Comparison of ENCODE assay signal across 9 mouse cellular contexts in genomic region chr4:94979500-94979915, GRCm38 (mm10). TPM values are rescaled to one million over a fixed set of nuclear protein-coding genes. Genes with fewer than 3 reads are reported as not detected.
A peak's percentile ranks its signal among the peaks of the same experiment; 100 is the strongest.
DNase-seq lines count a peak whose midpoint lies in the region; ATAC-seq and TF ChIP-seq lines count a peak whose summit lies in the region.
"Had no signal": no experiment of that assay in that cellular context is flagged by ENCODE, and none has a peak within 500 bp of the region (broad histone marks: within the 10 kb centered on the region; RNA-seq: fewer than 3 reads in every experiment).

No protein-coding gene starts in this region.

- peak overlapping the region; percentile 94 for H3K27ac ChIP-seq in forebrain, embryonic 10.5 days
- H3K27ac ChIP-seq in limb, embryonic 14.5 days (replicated peaks; ENCODE audit: low read depth, low read length): no peak overlapping the region
- peak overlapping the region; percentile 93 for H3K27ac ChIP-seq in stomach, postnatal 0 days (replicated peaks)

- 55% methylated on average over 4 of the region's 4 CpGs for WGBS in forebrain, embryonic 10.5 days
- 46% methylated on average over 4 of the region's 4 CpGs for WGBS in limb, embryonic 14.5 days
- WGBS in stomach, postnatal 0 days: 34% methylated on average over 4 of the region's 4 CpGs

- peaks cover 19% of the 10 kb centered on the region for H3K4me1 ChIP-seq in forebrain, embryonic 10.5 days
- peaks cover 12% of the 10 kb centered on the region for H3K4me1 ChIP-seq in limb, embryonic 14.5 days (ENCODE audit: control insufficient read depth, insufficient read depth, low read length)
- H3K4me1 ChIP-seq in stomach, postnatal 0 days (replicated peaks; ENCODE audit: control insufficient read depth, insufficient read depth): no peaks in the 10 kb centered on the region

- peaks cover 38% of the 10 kb centered on the region for H3K79me2 ChIP-seq in C2C12 (ENCODE audit: control insufficient read depth, insufficient read depth)

- no peak for TF ChIP-seq EP300 in stomach, postnatal 0 days (optimal IDR thresholded peaks at IDR 0.05)

- TF ChIP-seq CTCF in C2C12 (IDR thresholded peaks at IDR 0.05; ENCODE audit: control insufficient read depth, insufficient read depth, insufficient read length): no peak
- TF ChIP-seq CTCF in stomach, postnatal 0 days (IDR thresholded peaks at IDR 0.05; ENCODE audit: low read depth): no peak

- peaks cover 30% of the 10 kb centered on the region for H3K79me3 ChIP-seq in C2C12 (ENCODE audit: low read depth)

- peak overlapping the region; percentile 75 for H3K4me3 ChIP-seq in C2C12 (ENCODE audit: insufficient read depth, poor library complexity, severe bottlenecking)
- H3K4me3 ChIP-seq in forebrain, embryonic 10.5 days: peak overlapping the region; percentile 91
- peak overlapping the region; percentile 91 for H3K4me3 ChIP-seq in limb, embryonic 14.5 days (replicated peaks; ENCODE audit: low read length)
- H3K4me3 ChIP-seq in stomach, postnatal 0 days (ENCODE audit: low read depth, low read length): peak overlapping the region; percentile 96

- H3K9me3 ChIP-seq in forebrain, embryonic 10.5 days: no peaks in the 10 kb centered on the region
- H3K9me3 ChIP-seq in limb, embryonic 14.5 days (ENCODE audit: control insufficient read depth, low read length): no peaks in the 10 kb centered on the region
- H3K9me3 ChIP-seq in stomach, postnatal 0 days (ENCODE audit: control insufficient read depth, low read length): no peaks in the 10 kb centered on the region

- H3K9ac ChIP-seq in limb, embryonic 14.5 days (ENCODE audit: low read depth, low read length, severe bottlenecking): peak overlapping the region; percentile 95
- peak overlapping the region; percentile 98 for H3K9ac ChIP-seq in stomach, postnatal 0 days (ENCODE audit: low read length)

- H3ac ChIP-seq in C2C12 (ENCODE audit: control insufficient read depth, insufficient read length, low read depth): no peak overlapping the region

- TF ChIP-seq POLR2A in limb, embryonic 14.5 days (IDR thresholded peaks at IDR 0.05; ENCODE audit: borderline replicate concordance, extremely low read depth, insufficient read depth, insufficient read length): no peak

- DNase-seq in frontal cortex, postnatal 36 days (ENCODE audit: low spot score in 2 of 2): no peak
- no peak for DNase-seq in forebrain, embryonic 10.5 days (ENCODE audit: extremely low spot score, low spot score)
- DNase-seq in limb, embryonic 14.5 days (ENCODE audit: low spot score): no peak
- DNase-seq in stomach, postnatal 0 days (ENCODE audit: low spot score): no peak
- DNase-seq in layer of hippocampus, postnatal 25 days (ENCODE audit: extremely low spot score in 1 of 2, low spot score in 1 of 2): no peak
- no peak for DNase-seq in left cerebral cortex, adult 9 months (ENCODE audit: low spot score in 2 of 2)

- H3K4me2 ChIP-seq in limb, embryonic 14.5 days (replicated peaks; ENCODE audit: low read depth, low read length, severe bottlenecking): peak overlapping the region; percentile 49
- H3K4me2 ChIP-seq in stomach, postnatal 0 days (replicated peaks; ENCODE audit: low read depth): peak overlapping the region; percentile 55

- H3K36me3 ChIP-seq in C2C12 (ENCODE audit: control insufficient read depth, insufficient read depth): peaks cover 14% of the 10 kb centered on the region
- peaks cover 12% of the 10 kb centered on the region for H3K36me3 ChIP-seq in forebrain, embryonic 10.5 days (replicated peaks)
- 0 out of 2 replicates have a peak, but pooled peaks cover 6% of the 10 kb centered on the region for H3K36me3 ChIP-seq in limb, embryonic 14.5 days (ENCODE audit: control insufficient read depth, insufficient read depth, low read length)
- H3K36me3 ChIP-seq in stomach, postnatal 0 days (ENCODE audit: control insufficient read depth, insufficient read depth, low read length): no peaks in the 10 kb centered on the region

- no peaks in the 10 kb centered on the region for H3K27me3 ChIP-seq in C2C12 (ENCODE audit: control insufficient read depth, insufficient read depth, insufficient read length)
- H3K27me3 ChIP-seq in forebrain, embryonic 10.5 days (ENCODE audit: poor library complexity, severe bottlenecking): no peaks in the 10 kb centered on the region
- no peaks in the 10 kb centered on the region for H3K27me3 ChIP-seq in limb, embryonic 14.5 days (ENCODE audit: control insufficient read depth, insufficient read depth, low read length)
- no peaks in the 10 kb centered on the region for H3K27me3 ChIP-seq in stomach, postnatal 0 days (ENCODE audit: control insufficient read depth, insufficient read depth, low read length)

- peak; percentile 17; the same call in 1 of the 2 replicates for ATAC-seq in frontal cortex, adult (ENCODE audit: low TSS enrichment)
- no peak for ATAC-seq in limb, embryonic 14.5 days (ENCODE audit: low FRiP score, low read depth)
- ATAC-seq in stomach, postnatal 0 days (ENCODE audit: low FRiP score, low TSS enrichment): no peak

TF ChIP-seq in C2C12, 6 proteins besides CTCF, POLR2A, EP300 and RAD21:
- TF ChIP-seq FOSL1 (IDR thresholded peaks at IDR 0.05; ENCODE audit: insufficient read depth, low read length, poor library complexity, severe bottlenecking): no peak
- TF ChIP-seq MYOD1 (IDR thresholded peaks at IDR 0.05; ENCODE audit: control insufficient read depth, insufficient read length, low read depth): no peak
- no peak for TF ChIP-seq USF1 (IDR thresholded peaks at IDR 0.05; ENCODE audit: low read depth)
- TF ChIP-seq MYOG (IDR thresholded peaks at IDR 0.05; ENCODE audit: control insufficient read depth, extremely low read depth, insufficient read length): no peak
- no peak for TF ChIP-seq CEBPB (IDR thresholded peaks at IDR 0.05; ENCODE audit: low read depth)
- TF ChIP-seq MAX (IDR thresholded peaks at IDR 0.05): no peak

RNA-seq across cellular contexts. Expression of gene Mysm1, which starts 0.6 kb away (rescaled TPM):
- 2.2 TPM for polyA plus RNA-seq in C2C12 (2012; fragmentation: generic; extraction: Trizol)
- polyA plus RNA-seq in forebrain, embryonic 10.5 days (2016; fragmentation: Nextera tagmentation; extraction: Ambion mirVana): 24.6 and 27.6 TPM in 2 replicates
- polyA plus RNA-seq in limb, embryonic 14.5 days (2012; rRNA removed): 21.2 and 21.4 TPM in 2 replicates
- 25.2 and 29.4 TPM in 2 replicates for polyA plus RNA-seq in limb, embryonic 14.5 days (2014; fragmentation: Nextera tagmentation; extraction: Ambion mirVana)
- polyA plus RNA-seq in stomach, postnatal 0 days (2015; fragmentation: Nextera tagmentation; extraction: Ambion mirVana): 9.6 and 12.9 TPM in 2 replicates
- total RNA-seq in layer of hippocampus, postnatal 25 days (2021): 10 to 100 TPM; 24.8 to 37.7 TPM

RNA-seq across cellular contexts. Expression of gene Eqtn, which starts 50.9 kb away (rescaled TPM):
- 0.04 TPM for polyA plus RNA-seq in C2C12 (2012; fragmentation: generic; extraction: Trizol)
- polyA plus RNA-seq in forebrain, embryonic 10.5 days (2016; fragmentation: Nextera tagmentation; extraction: Ambion mirVana): 0.16 TPM in 1 of 2 replicates, not detected in the other
- 0.40 and 0.47 TPM in 2 replicates for polyA plus RNA-seq in limb, embryonic 14.5 days (2012; rRNA removed)
- polyA plus RNA-seq in limb, embryonic 14.5 days (2014; fragmentation: Nextera tagmentation; extraction: Ambion mirVana): not detected in 2 replicates
- polyA plus RNA-seq in stomach, postnatal 0 days (2015; fragmentation: Nextera tagmentation; extraction: Ambion mirVana): 0.16 TPM in 1 of 2 replicates, not detected in the other
- total RNA-seq in layer of hippocampus, postnatal 25 days (2021): under 1 TPM; 0.69 to 0.85 TPM
- polyA plus RNA-seq: large intestine, adult 2 months had no signal
